Mouse (Mus musculus) lung, postnatal 36 days (tissue): ENCODE measurements around the gene Acot1.

Experiments
- DNase-seq: peaks from one replicate; pipeline ENCODE4 v3.0.0; 2022; ENCODE audit warnings: mixed read lengths

Acot1 gene

GRCm38 (mm10) chr12:84009171-84009965 lies at the start of gene Acot1:
Gene Acot1, plus strand, starts transcription at chr12:84009490.
- DNase-seq, result peak; percentile 90

- no peak for DNase-seq
Observed at GRCm38 (mm10) chr12:83965235-83965634, 44.1 kb upstream of the Acot1 start.

DNA sequence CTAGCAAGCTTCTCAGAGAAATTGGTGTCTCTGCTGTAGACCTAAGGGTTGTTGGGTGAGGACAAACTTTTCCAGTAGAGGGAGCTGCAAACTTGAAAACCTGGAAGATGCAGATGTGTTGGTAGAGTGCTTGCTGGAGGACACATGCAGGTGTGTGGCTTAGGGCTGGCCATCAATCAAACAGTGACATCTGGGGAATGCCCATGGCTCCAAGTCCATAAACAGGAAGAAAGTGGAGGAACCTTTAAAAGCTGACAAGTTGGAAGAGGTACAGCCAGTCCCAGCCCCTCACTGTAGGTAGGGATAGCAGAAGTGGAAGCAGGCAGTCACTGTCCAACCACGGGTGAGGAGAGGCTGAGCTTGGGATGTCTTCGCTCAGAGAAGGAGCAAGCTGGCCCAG lies 37.2 kb upstream of the Acot1 start:
- peak; percentile 82 for DNase-seq

DNA sequence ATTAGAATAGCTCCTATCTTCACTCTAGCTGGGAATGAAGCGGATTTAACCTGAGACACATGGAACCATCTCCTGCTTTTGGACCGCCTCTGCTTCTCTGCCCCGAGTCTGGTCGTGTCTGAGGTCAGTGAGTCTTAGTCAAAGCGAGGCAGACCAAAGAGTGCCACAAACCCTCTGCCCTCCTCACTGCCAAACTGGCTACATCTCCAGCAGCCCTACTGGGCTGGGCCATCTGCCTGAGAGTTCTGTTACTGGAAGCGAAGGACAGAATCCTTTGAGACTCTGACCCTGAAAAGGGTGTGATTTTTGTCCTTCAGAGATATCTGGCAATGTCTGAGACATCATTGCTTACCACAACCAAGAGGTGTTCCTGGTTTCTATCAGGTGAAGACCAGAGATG lies 30.4 kb upstream of the Acot1 start:
- DNase-seq, result no peak

DNA sequence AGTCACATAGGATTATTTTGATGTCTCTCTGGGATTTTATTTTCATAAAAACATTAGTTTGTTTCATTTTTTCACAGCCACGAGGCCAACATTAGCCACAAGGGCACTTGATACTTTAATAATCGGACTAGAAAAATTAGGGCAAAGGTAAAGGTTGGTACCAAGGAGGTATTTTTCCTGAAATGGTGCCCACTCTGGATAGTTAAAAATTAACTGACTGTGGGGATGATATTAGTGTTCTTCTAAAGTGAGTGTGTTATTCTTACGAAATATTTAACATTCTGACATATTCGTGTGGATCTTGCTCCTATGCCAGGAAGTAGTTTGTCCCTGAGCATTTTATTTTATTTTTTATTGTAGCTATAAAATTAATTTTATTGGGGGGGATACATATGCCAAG lies 27.7 kb upstream of the Acot1 start:
- peak; percentile 18 for DNase-seq

GRCm38 (mm10) chr12:83984752-83985151 lies 24.5 kb upstream of the Acot1 start, which contains the start of gene Heatr4:
Gene Heatr4, minus strand, starts transcription at chr12:83984852.
- DNase-seq, result no peak

- DNase-seq, result no peak
Observed at GRCm38 (mm10) chr12:83987242-83987582, 22.1 kb upstream of the Acot1 start.

DNA sequence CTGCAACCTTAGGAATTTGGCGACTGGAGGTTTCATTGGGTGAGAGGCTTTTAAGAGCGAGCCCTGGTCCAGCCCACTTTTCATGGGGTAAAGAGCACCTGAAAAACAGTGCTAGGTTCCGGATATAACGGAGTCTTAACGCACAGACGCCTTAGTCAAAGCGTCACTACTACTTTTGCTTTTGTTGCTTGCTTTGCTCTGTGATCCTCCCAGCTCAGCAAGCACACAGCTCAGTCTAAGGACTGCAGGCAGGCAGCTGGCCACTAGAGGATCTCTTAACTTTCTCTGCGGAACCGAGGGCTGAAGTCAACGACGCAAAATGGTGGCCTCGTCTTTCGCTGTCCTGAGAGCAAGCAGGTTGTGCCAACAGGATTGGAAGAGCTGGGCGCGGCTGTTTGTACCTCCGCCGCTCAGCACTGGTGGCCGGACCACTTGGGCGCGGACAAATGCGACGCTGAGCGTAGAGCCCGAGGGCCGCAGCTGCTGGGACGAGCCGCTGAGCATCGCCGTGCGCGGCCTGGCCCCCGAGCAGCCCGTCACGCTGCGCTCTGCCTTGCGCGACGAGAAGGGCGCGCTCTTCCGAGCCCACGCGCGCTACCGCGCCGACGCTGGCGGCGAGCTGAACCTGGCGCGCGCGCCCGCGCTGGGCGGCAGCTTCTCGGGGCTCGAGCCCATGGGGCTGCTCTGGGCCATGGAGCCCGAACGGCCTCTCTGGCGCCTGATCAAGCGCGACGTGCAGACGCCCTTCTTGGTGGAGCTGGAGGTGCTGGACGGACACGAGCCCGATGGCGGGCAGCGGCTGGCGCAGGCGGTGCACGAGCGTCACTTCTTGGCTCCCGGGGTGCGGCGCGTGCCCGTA lies 21.5 kb upstream of the Acot1 start, which contains the start of gene Acot2:
Gene Acot2, plus strand, starts transcription at position 279 of the 859 bp plus-strand sequence.
- DNase-seq, result peak; percentile 88

GRCm38 (mm10) chr12:83988483-83988882 lies 20.8 kb upstream of the Acot1 start:
- no peak for DNase-seq

DNA sequence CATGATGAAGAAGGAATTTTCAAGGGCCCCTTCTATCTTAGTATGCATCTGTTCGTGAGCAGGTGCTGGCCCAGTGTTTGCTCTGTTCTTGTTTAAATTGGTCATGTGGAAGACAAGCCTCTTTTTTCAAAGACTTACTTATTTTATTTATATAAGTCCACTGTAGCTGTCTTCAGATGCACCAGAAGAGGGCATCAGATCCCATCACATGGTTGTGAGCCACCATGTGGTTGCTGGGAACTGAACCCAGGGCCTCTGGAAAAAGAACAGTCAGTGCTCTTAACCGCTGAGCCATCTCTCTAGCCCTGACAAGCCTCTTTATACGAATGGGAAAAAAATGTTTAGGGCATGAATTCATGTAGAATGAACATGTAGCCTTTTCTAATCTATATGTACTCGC lies 19.9 kb upstream of the Acot1 start:
- DNase-seq, result peak; percentile 2

- no peak for DNase-seq
Observed at GRCm38 (mm10) chr12:83997221-83997620, 12.1 kb upstream of the Acot1 start.

GRCm38 (mm10) chr12:83998341-83999107 lies 10.8 kb upstream of the Acot1 start:
- no peak for DNase-seq

DNA sequence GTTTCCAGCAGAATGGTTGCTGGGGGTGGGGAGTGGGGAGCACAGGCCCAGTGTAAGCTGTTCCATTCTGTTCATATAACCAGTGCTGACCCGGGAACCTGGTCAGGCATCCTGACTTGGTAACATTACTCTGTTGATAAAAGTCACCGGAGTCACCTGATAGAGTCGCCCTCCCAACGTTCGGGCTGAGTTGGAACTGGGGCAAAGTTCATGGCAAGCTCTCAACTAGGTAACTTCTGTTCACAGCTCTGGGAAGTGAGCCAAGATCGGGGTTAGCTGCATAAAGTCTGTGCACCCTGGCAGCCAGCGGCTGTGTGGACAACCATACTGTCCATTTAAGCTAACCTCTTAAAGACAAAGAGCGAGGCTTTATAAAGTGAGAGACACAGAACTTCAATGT lies 10.1 kb upstream of the Acot1 start:
- peak; percentile 86 for DNase-seq

DNA sequence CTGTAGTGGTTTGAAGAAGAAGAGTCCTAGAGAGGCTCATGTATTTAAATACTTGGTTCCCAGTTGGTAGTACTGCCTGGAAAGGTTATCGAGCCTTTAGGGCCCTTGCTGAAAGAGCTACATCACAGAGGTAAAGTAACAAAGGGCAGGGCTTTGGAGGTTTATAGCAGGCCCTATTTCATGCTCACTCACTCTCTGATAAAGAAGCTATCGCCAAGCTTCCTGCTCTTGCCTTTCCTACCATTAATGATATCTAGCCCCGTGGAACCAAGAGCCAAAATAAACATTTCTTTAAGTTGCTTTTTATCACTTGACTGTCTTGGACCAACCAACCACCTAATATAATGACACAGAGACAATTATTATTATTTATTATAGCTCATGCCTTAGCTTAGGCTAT lies 8.9 kb upstream of the Acot1 start:
- DNase-seq, result no peak

DNA sequence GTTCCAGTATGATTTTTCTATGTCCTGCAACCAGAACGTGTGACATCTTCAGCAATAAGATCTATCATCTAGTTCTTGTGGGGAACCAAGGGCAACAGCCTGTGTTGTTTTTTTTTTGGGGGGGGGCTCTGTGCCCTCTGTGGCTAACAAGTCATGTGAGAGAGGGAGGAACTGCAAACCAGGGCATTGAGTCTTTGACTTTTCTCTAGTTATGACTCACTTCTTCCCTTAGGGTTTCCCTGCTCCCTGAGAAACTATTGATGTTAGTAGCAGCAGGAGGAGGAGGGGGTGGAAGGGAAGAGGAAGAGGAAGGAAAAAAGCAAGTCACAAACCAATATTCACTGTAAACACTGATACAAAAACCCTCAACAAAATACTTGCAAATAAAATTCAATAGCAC lies 5.4 kb upstream of the Acot1 start:
- no peak for DNase-seq

DNA sequence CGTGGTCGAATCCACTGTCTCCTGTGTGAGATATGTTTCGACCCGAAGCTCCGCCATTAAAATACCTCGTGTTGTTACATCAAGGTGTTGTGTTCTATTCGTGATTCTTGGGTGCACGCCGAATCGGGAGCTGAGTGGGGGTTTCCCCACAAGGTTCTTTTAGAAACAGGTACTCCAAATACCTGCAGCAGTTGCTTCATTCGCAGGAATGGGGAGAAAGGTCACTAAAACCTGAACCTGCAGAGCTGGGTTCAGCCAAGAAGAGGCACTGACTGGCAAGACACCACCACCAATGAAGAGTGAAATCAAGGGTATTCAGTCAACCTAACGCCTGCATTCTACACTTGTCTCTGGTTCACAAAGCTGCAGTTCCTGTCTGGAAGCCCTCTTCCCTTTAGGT lies 1.0 kb upstream of the Acot1 start:
- DNase-seq, result peak; percentile 62

DNA sequence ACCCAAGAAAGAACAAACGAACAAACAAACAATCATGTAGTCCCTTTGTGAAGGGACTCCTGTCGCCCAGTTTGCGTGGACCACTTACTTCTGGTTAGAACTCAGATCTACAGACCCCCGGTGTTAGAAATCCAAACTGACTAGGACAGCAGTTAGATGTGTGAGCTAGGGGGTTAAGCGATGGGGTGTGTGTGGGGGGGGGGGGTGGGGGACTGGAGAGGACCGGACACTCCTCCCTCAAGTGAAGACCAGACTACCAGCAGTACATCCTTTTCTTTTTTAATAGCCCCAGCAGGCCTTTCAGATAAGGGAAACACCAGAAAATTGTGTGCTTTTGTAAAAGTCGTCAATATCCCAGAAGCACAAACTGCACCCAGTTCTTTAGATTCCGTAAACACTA lies 561 bp upstream of the Acot1 start:
- no peak for DNase-seq

DNA sequence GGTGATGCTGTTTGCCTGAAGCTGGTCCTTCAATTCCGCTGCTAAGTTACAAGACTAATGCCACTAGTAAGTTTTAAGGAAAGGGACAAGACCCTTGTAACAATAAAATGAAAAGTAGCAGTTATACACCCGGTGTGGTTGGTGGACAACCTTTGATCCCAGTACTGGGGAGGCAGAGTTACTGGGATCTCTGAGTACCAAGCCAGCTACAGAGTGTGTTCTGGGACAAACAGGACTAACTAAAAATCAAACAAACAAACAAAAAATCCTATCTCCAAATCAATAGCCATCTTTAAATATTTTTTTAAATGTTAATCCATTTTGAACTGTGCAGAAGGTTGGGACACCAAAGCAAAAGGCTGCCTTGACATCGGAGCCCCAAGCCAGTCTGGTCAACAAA lies 911 bp downstream of the Acot1 start:
- no peak for DNase-seq

DNA sequence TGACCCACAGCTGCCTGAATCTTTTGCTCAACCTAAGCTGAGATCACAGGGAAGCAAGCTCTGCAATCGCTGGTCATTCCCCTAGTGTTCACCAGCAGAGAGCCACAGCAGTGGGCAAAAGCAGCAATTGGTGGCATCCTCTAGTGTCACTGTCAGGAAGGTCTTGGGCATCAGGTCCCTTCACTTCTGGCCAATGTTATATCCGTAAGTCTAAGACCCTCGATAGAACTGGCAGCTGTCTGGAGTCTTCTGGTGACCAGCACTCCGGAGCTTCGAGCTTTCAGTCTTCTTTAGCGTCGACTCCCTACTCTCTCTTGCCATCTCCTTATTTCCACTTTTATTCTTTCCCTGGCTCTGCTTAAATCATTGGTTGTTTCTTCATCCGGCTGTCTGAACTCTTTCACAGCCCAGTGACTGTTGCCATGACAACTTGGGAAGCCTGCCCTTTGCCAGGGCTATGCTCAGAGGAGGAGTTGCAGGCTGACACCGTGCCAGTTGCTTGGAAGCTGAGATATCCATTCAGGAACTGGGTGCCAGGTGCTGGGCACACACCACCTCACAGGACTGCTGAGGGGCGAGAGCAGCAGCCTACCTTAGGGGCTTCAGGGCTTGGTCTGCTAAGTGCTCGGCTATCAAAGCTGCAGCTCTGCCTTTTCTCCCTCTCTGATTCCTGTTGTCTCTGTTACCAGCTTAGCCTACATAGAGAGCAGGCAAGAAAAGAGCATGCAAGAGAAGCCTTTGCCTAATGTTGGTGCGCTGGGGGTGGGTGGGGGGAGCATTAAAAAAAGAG lies 2.2 kb downstream of the Acot1 start:
- peak; percentile 88 for DNase-seq

- no peak for DNase-seq
Observed at GRCm38 (mm10) chr12:84013130-84013529, 3.8 kb downstream of the Acot1 start.

- DNase-seq, result no peak
Observed at GRCm38 (mm10) chr12:84013701-84014100, 4.4 kb downstream of the Acot1 start.

DNA sequence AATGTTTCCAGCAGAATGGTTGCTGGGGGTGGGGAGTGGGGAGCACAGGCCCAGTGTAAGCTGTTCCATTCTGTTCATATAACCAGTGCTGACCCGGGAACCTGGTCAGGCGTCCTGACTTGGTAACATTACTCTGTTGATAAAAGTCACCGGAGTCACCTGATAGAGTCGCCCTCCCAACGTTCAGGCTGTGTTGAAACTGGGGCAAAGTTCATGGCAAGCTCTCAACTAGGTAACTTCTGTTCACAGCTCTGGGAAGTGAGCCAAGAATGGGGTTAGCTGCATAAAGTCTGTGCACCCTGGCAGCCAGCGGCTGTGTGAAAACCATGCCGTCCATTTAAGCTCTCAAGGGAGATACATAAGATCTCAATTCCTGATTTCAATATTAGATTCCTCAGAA lies 11.2 kb downstream of the Acot1 start:
- DNase-seq, result peak; percentile 92
